Mouse (Mus musculus) central nervous system, embryonic 11.5 days (tissue): Measurements from ENCODE around the gene Foxr2. TPM values are rescaled to one million over a fixed set of nuclear protein-coding genes. Genes with fewer than 3 reads are reported as not detected.

Source experiments
- polyA plus RNA-seq: library from polyadenylated mRNA; depleted of rRNA; stranded (reverse); fragments of >200 nt; gene quantifications from 2 replicates; pipeline ENCODE4 v1.2.3, GENCODE M21; 2012; rRNA removed

Gene Foxr2
- 0.65 and 0.84 TPM in 2 replicates for polyA plus RNA-seq

DNA sequence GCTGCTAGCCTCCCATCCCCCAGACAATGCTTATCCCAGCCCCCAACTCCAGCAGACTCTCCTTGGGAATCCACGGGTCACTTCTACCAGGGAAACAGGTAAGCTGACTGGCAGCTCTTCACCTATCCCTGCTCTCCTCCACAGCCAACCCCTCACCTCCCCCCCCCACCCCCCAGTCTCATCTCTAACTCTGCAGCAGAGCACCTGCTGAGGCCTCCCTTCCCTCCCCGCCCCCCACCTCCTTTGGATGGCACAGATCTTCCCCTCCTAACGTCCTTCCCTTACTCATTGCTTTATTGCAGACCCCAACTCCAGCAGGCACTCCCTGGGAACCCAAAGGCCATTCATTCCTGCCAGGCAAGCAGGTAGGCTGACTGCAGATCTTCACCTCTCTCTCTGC, at the start of gene Foxr2:
Foxr2 (plus strand) TSS at position 301 of the 400 bp plus-strand sequence.

DNA sequence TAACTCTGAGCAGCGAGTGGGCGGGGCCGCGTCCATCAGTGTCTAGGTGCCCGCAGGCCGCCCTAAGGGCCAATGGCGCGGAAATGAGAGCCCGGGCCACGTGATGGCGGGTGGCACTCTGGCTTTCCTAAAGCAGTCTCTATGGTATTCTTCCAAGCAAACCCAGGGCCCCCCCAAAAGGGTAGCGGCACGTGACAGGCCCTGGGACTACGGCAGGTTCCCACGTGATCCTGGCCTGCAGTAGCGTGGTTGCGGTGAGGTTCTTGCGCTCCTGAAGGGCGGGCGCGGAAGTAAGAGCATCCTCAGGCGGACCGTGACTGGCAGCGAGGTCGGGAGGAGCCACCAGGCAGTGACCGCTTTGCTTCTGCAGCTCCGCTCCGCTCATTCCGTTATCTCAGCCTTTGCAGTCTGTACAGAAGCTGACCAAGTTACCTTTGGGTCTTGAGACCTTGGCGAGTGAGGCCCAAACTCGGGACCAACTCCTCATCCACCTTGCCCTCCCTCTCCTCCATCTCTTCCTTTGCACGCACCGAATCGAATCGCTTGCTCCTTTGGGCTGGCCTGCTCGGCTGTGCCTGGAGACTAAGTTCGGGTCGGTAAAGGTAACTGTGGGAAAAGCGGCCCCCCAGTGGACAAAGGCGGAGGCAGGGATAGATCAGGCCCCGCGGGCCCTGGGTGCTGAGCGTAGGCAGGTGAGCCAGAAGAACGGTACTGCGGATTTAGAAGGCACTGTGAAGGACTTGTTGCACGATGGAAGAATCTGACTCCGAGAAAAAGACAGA, 21.3 kb downstream of the Foxr2 start, which contains the start of gene Rragb:
Rragb (plus strand) TSS at position 248 of the 782 bp plus-strand sequence.

Other genes with a start within 250 kb of the Foxr2 start
- 2.2 and 3.4 TPM in 2 replicates for gene Usp51, start 112.3 kb upstream of the Foxr2 start, polyA plus RNA-seq
- gene Mageh1, start 81.2 kb upstream of the Foxr2 start, polyA plus RNA-seq, result 53.7 and 68.0 TPM in 2 replicates
- 22.6 and 50.0 TPM in 2 replicates for gene Rragb, start 21.2 kb downstream of the Foxr2 start, polyA plus RNA-seq
- 2.2 and 3.8 TPM in 2 replicates for gene Klf8, start 118.7 kb downstream of the Foxr2 start, polyA plus RNA-seq